Mouse (Mus musculus): ENCODE data around the gene Cltc. TPM values are rescaled to one million over a fixed set of nuclear protein-coding genes. Genes with fewer than 3 reads are reported as not detected.

Cltc gene
- polyA plus RNA-seq, 1 experiment from 2014 or later: 124 TPM

DNA sequence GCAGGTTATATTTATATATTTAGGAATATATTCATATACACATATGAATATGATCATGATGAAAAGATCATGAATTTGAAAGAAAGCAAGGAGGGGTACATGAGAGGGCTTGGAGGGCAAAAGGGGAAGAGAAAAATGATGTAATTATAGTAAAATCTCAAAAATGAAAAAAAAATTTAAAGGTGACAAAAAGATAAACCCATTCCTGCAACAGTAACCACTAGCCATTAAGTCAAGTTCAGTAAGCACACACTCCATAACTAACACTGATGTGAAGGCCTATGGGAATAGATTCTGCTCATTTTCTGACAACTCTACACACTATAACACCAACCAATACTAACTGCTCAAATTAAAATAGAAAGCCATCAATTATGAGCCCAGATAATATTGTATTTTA, 31.8 kb downstream of the Cltc start:
- Histone ChIP-seq H3K9ac (ENCODE audit: low read depth, low read length) (no peak overlapping the region), H3K27me3 (replicated peaks; ENCODE audit: control insufficient read depth, insufficient read depth, low read length) (no peaks in the 10 kb centered on the region), H3K9me3 (ENCODE audit: control insufficient read depth, low read length) (no peaks in the 10 kb centered on the region), H3K4me1 (ENCODE audit: control insufficient read depth, insufficient read depth, low read length) (no peaks in the 10 kb centered on the region), H3K4me3 (ENCODE audit: low read length) (no peak overlapping the region), H3K4me2 (ENCODE audit: low read depth, low read length) (no peak overlapping the region), H3K27ac (ENCODE audit: low read length) (no peak overlapping the region), H3K36me3 (ENCODE audit: control insufficient read depth, insufficient read depth, low read length) (peaks cover 4% of the 10 kb centered on the region)
- ATAC-seq: no peak

DNA sequence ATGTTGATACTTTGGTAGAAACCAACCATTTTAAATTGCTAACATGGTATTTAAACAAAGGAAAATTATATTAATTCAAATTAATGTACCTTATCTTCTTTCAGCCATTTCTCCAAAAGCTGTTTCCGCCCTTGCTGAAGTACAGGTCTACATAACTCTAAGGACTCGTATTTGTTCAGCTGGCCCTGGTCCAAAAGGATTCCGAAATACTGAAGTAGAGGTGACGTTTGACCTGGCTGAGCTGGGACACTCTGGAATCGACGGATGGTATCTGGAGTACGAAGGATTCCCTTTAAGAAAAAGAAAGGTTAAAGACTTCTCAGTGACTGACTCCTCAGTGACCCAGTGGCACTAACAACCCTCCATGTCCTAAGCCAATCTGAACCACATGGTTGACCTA, 32.4 kb downstream of the Cltc start:
- Histone ChIP-seq H3K27ac (ENCODE audit: low read length) (no peak overlapping the region), H3K36me3 (ENCODE audit: control insufficient read depth, insufficient read depth, low read length) (peaks cover 6% of the 10 kb centered on the region), H3K27me3 (replicated peaks; ENCODE audit: control insufficient read depth, insufficient read depth, low read length) (no peaks in the 10 kb centered on the region), H3K4me1 (ENCODE audit: control insufficient read depth, insufficient read depth, low read length) (no peaks in the 10 kb centered on the region), H3K9ac (ENCODE audit: low read depth, low read length) (no peak overlapping the region), H3K9me3 (ENCODE audit: control insufficient read depth, low read length) (no peaks in the 10 kb centered on the region), H3K4me3 (ENCODE audit: low read length) (no peak overlapping the region), H3K4me2 (ENCODE audit: low read depth, low read length) (no peak overlapping the region)
- no peak for ATAC-seq
- WGBS: 88% methylated on average over 7 of the region's 7 CpGs

DNA sequence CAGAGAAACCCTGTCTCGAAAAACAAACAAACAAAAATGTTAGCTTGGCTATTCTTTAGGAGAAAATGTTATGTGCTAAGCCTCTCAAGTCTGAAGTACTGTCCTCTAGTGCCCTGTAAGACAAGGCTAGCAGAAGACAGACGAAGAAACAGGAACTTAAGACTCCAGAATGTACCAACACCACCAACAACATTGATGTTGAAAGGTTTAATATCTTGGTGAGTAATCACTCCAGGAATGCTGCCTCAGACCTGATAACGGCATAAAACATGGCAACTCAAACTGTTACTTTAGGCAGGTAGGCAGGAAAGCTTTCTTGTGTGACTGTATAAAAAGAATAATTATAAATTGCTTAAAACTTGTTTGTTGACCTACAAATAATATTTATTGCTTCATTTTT, 33.4 kb downstream of the Cltc start:
- ATAC-seq: no peak
- Histone ChIP-seq H3K9me3 (ENCODE audit: control insufficient read depth, low read length) (no peaks in the 10 kb centered on the region), H3K27me3 (replicated peaks; ENCODE audit: control insufficient read depth, insufficient read depth, low read length) (no peaks in the 10 kb centered on the region), H3K27ac (ENCODE audit: low read length) (no peak overlapping the region), H3K4me3 (ENCODE audit: low read length) (no peak overlapping the region), H3K4me2 (ENCODE audit: low read depth, low read length) (no peak overlapping the region), H3K9ac (ENCODE audit: low read depth, low read length) (no peak overlapping the region), H3K4me1 (ENCODE audit: control insufficient read depth, insufficient read depth, low read length) (no peaks in the 10 kb centered on the region), H3K36me3 (ENCODE audit: control insufficient read depth, insufficient read depth, low read length) (peaks cover 6% of the 10 kb centered on the region)
- WGBS: 87% methylated on average over 3 of the region's 3 CpGs

DNA sequence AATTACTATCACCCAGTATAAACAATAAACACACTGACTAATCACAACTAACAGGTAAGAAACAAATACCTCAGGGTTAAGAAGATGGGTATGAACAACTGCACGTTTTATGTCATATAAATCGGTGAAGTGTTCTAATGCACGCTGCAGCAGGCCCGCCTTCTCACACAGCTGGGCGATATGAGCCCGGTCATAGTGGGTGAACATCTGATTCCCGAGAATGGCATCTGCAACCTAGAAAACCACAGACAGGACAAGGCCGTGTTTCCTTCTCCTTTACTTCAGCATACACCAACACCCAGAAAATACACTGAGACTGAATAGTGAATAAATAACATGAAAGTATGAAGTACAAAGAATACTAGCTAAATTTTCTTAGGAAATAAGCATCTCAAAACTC, 38.0 kb downstream of the Cltc start:
- WGBS: 91% methylated on average over 8 of the region's 8 CpGs
- H3K4me2 ChIP-seq (ENCODE audit: low read depth, low read length): no peak overlapping the region
- peaks cover 3% of the 10 kb centered on the region; the same call in 1 of the 2 replicates for H3K36me3 ChIP-seq (ENCODE audit: control insufficient read depth, insufficient read depth, low read length)
- H3K27me3 ChIP-seq (replicated peaks; ENCODE audit: control insufficient read depth, insufficient read depth, low read length): no peaks in the 10 kb centered on the region
- H3K4me1 ChIP-seq (ENCODE audit: control insufficient read depth, insufficient read depth, low read length): no peaks in the 10 kb centered on the region
- no peak for ATAC-seq
- no peak overlapping the region for H3K9ac ChIP-seq (ENCODE audit: low read depth, low read length)
- H3K4me3 ChIP-seq (ENCODE audit: low read length): no peak overlapping the region
- no peaks in the 10 kb centered on the region for H3K9me3 ChIP-seq (ENCODE audit: control insufficient read depth, low read length)
- no peak overlapping the region for H3K27ac ChIP-seq (ENCODE audit: low read length)

DNA sequence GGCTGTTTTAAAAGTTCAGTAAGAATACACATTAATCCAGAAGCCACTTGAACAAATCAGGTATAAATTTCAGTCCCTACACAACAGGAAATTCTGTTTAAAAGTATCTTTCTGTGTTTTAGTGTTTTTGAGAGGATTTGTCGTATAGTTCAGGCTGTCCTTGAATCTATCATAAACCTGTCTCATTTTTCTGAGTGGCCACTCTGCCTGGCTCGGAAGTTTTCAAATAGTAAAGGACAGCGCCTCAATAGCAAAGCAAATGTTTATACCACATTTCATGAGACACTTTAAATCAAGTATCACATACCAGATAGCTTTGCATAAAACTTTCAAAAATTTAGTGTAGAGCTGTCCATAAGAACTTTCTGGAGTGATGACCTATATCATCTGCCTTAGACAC, 39.0 kb downstream of the Cltc start:
- H3K36me3 ChIP-seq (ENCODE audit: control insufficient read depth, insufficient read depth, low read length): peaks cover 3% of the 10 kb centered on the region; the same call in 1 of the 2 replicates
- no peak for ATAC-seq
- no peak overlapping the region for H3K9ac ChIP-seq (ENCODE audit: low read depth, low read length)
- 79% methylated on average over 3 of the region's 3 CpGs for WGBS
- no peaks in the 10 kb centered on the region for H3K4me1 ChIP-seq (ENCODE audit: control insufficient read depth, insufficient read depth, low read length)
- no peaks in the 10 kb centered on the region for H3K9me3 ChIP-seq (ENCODE audit: control insufficient read depth, low read length)
- no peak overlapping the region for H3K4me2 ChIP-seq (ENCODE audit: low read depth, low read length)
- no peak overlapping the region for H3K27ac ChIP-seq (ENCODE audit: low read length)
- H3K4me3 ChIP-seq (ENCODE audit: low read length): no peak overlapping the region
- no peaks in the 10 kb centered on the region for H3K27me3 ChIP-seq (replicated peaks; ENCODE audit: control insufficient read depth, insufficient read depth, low read length)

DNA sequence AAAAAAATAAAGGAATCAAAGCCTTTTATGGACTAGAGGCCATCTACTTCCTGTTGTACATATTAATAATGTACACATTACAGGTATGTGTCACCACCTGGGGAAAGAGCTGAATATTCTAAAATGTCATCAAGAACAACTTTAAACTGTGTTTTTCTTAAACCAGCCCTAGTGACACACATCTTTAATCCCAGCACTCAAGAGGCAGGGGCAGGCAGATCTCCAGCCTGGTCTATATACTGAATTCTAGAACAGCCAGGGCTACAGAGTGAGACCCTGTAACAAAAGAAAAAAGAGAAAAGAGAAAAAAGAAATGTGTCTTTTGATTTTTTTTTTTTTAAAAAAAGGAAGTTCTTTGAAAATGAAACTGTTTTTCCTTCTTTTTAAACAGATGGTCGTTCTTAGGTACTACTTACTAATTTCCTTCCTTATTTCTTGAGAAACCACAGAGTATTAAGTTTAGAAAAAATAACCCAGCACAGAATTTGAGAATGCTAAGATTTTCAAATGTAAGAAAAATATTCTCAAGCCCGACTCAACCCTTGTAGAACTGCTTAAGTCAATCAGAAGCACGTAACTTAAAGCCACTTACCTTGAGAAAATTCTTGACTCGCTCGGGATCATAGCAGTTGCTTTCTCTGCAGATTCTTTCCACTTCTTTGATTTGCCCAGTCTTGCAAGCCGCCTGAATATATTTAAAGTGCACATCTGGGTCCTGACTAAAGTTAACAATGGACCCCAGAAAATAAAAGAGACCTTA, 39.9 kb downstream of the Cltc start:
- Histone ChIP-seq H3K4me3 (ENCODE audit: low read length) (no peak overlapping the region), H3K27ac (ENCODE audit: low read length) (no peak overlapping the region), H3K36me3 (ENCODE audit: control insufficient read depth, insufficient read depth, low read length) (peaks cover 3% of the 10 kb centered on the region; the same call in 1 of the 2 replicates), H3K9ac (ENCODE audit: low read depth, low read length) (no peak overlapping the region), H3K27me3 (replicated peaks; ENCODE audit: control insufficient read depth, insufficient read depth, low read length) (no peaks in the 10 kb centered on the region), H3K4me2 (ENCODE audit: low read depth, low read length) (no peak overlapping the region), H3K9me3 (ENCODE audit: control insufficient read depth, low read length) (no peaks in the 10 kb centered on the region), H3K4me1 (ENCODE audit: control insufficient read depth, insufficient read depth, low read length) (no peaks in the 10 kb centered on the region)
- whole genome bisulfite sequencing: 91% methylated on average over 6 of the region's 6 CpGs
- ATAC-seq: no peak

DNA sequence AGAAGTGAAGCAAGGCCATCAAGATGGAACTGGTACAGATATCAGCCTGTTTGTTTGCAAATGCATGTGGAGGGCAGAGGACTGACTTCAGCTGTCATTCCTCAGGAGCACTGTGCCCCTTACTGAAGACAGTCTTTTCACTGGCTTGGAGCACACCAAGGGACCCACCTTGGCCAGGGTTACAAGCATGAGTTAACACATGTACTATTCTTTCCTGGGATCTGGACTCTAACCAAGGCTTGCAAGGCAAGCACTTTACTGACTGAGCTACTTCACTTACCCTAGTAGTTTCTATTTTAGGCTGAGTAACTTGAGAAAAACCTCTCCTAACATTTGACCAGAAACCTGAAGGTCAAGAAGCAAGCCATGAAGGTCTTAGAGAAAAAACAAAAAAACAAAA, 42.8 kb downstream of the Cltc start:
- no peak overlapping the region for H3K27ac ChIP-seq (ENCODE audit: low read length)
- no peaks in the 10 kb centered on the region for H3K9me3 ChIP-seq (ENCODE audit: control insufficient read depth, low read length)
- H3K27me3 ChIP-seq (replicated peaks; ENCODE audit: control insufficient read depth, insufficient read depth, low read length): no peaks in the 10 kb centered on the region
- H3K4me2 ChIP-seq (ENCODE audit: low read depth, low read length): no peak overlapping the region
- H3K36me3 ChIP-seq (ENCODE audit: control insufficient read depth, insufficient read depth, low read length): no peaks in the 10 kb centered on the region
- no peaks in the 10 kb centered on the region for H3K4me1 ChIP-seq (ENCODE audit: control insufficient read depth, insufficient read depth, low read length)
- no peak overlapping the region for H3K9ac ChIP-seq (ENCODE audit: low read depth, low read length)
- ATAC-seq: no peak
- no peak overlapping the region for H3K4me3 ChIP-seq (ENCODE audit: low read length)

DNA sequence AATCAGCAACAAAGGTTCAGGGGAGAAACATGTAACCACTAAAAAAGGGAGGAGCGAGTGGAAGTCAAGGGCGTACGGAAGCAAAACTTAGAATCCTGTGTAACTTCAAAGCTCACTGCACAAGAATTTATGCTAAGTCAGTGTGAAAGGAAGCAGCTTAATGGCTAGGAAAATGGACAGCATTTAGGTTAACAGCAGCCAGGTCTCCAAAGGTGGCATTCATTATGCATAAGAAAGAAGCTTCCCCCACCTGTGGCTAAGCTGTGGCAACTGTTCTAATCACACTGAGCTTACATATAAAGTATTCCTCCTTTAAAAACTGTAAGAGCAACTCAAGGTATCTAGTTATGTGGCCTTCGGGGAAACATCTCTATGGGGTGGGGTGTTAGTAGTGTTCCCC, 56.2 kb downstream of the Cltc start:
- no peak overlapping the region for H3K4me2 ChIP-seq (ENCODE audit: low read depth, low read length)
- H3K4me3 ChIP-seq (ENCODE audit: low read length): no peak overlapping the region
- H3K9me3 ChIP-seq (ENCODE audit: control insufficient read depth, low read length): no peaks in the 10 kb centered on the region
- H3K9ac ChIP-seq (ENCODE audit: low read depth, low read length): no peak overlapping the region
- no peak for ATAC-seq
- H3K27me3 ChIP-seq (replicated peaks; ENCODE audit: control insufficient read depth, insufficient read depth, low read length): no peaks in the 10 kb centered on the region
- H3K36me3 ChIP-seq (ENCODE audit: control insufficient read depth, insufficient read depth, low read length): peaks cover 20% of the 10 kb centered on the region
- H3K27ac ChIP-seq (ENCODE audit: low read length): no peak overlapping the region
- 94% methylated on average over 4 of the region's 4 CpGs for WGBS
- no peaks in the 10 kb centered on the region for H3K4me1 ChIP-seq (ENCODE audit: control insufficient read depth, insufficient read depth, low read length)

DNA sequence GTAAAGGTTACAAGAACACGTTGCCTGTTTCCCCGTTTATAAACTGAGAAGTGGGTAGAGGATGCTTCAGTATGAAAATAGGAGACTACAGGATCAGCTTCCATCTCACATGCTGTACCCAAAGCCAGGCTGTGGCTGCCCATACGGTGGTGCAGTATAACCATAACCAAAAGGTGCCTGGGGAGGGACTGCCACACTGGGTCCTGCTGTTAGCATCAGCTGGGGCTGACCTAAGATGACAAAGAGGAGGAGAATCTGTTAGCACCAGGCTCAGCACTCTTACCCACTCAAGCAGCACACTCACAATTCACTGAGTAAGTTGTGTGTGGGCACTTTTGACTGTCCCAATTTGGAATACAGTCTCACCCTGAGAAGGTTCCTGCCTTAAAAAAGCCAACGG, 61.9 kb downstream of the Cltc start:
- Histone ChIP-seq H3K4me2 (ENCODE audit: low read depth, low read length) (no peak overlapping the region), H3K4me3 (ENCODE audit: low read length) (no peak overlapping the region), H3K27me3 (replicated peaks; ENCODE audit: control insufficient read depth, insufficient read depth, low read length) (no peaks in the 10 kb centered on the region), H3K9me3 (ENCODE audit: control insufficient read depth, low read length) (no peaks in the 10 kb centered on the region), H3K36me3 (ENCODE audit: control insufficient read depth, insufficient read depth, low read length) (peaks cover 10% of the 10 kb centered on the region), H3K4me1 (ENCODE audit: control insufficient read depth, insufficient read depth, low read length) (no peaks in the 10 kb centered on the region), H3K27ac (ENCODE audit: low read length) (no peak overlapping the region), H3K9ac (ENCODE audit: low read depth, low read length) (no peak overlapping the region)
- ATAC-seq: no peak
- WGBS: 73% methylated on average over 4 of the region's 4 CpGs

DNA sequence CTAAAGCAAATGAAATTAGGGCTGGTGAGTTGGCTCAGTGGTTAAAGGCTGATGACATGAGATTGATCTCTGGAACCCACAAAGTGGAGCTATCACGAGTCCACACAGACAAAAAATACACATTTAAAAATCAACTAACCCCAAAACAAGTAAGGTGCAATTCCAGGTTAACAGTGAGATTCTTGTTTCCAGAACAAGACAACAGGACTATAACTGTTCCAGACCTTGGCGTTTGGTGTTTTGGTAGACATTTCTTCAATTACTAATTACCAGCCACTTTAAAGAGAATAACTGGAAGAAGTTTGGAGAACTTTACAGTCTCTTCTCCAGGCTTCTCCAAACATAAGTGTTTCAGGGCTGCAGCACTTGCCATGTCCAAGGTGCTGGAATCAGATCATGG, 64.8 kb downstream of the Cltc start:
- no peaks in the 10 kb centered on the region for H3K9me3 ChIP-seq (ENCODE audit: control insufficient read depth, low read length)
- no peaks in the 10 kb centered on the region for H3K4me1 ChIP-seq (ENCODE audit: control insufficient read depth, insufficient read depth, low read length)
- no peak for ATAC-seq
- H3K4me3 ChIP-seq (ENCODE audit: low read length): no peak overlapping the region
- no peak overlapping the region for H3K4me2 ChIP-seq (ENCODE audit: low read depth, low read length)
- H3K27me3 ChIP-seq (replicated peaks; ENCODE audit: control insufficient read depth, insufficient read depth, low read length): no peaks in the 10 kb centered on the region
- H3K36me3 ChIP-seq (ENCODE audit: control insufficient read depth, insufficient read depth, low read length): peaks cover 7% of the 10 kb centered on the region; the same call in 1 of the 2 replicates
- WGBS: 88% methylated on average over 2 of the region's 2 CpGs
- no peak overlapping the region for H3K9ac ChIP-seq (ENCODE audit: low read depth, low read length)
- no peak overlapping the region for H3K27ac ChIP-seq (ENCODE audit: low read length)
